Mouse (Mus musculus) embryo, embryonic 10.5 days (tissue): ENCODE results near the gene Mitf.

ENCODE experiments used
- DNase-seq: peaks from one replicate; pipeline ENCODE4 v3.0.0-alpha.2; 2015; ENCODE audit warnings: low spot score

Mitf gene

DNA sequence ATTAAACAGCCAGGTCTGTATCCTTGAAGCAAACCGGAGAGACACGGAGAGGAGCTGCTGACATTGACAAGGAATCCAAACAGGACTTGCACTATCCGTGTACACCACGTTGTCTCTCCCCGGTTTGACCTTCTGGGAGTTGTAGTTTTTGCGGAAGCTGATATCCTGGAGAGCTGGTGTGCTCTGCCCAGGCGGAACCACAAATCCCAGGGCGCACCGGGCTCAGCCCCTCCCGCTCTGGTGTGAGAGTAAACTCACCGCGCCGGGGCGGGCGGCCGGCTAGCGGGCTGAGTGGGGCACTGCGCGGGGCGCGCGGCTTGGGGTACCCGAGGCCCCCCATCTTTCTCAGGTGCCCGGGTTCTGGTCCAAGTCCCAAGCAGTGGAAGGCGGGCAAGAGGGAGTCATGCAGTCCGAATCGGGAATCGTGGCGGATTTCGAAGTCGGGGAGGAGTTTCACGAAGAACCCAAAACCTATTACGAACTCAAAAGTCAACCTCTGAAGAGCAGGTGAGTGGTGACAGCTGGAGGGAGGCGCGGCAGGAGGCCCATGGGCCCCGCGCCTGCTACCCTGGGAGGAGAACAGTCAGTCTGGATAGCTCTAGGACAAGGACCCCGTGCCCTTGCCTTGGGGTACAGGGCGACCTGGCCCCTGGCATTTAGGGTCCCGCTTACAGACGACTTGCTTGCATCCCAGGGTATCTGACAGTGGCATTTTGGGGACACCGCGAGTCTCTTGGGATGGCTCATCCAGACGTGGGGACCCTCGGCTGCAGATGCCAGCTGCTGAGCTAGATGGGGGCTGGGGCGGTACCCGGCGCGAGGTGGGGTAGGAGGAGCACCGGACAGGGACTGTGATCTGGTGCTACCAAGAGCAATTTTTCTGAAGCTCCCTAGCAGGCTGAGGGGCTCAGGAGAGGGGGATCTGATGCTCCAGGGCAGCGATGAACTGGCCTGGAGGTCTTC is at the start of gene Mitf:
Gene Mitf, plus strand, starts transcription at position 272 of the 963 bp plus-strand sequence.
- DNase-seq, result peak; percentile 95

GRCm38 (mm10) chr6:97757361-97757760 is 49.5 kb upstream of the Mitf start:
- no peak for DNase-seq

GRCm38 (mm10) chr6:97758884-97759283 is 48.0 kb upstream of the Mitf start:
- peak; percentile 23 for DNase-seq

- peak; percentile 87 for DNase-seq
These were observed 47.6 kb upstream of the Mitf start for GRCm38 (mm10) chr6:97759301-97759700.

- DNase-seq, result peak; percentile 51
These were observed 45.5 kb upstream of the Mitf start for GRCm38 (mm10) chr6:97761326-97761725.

DNA sequence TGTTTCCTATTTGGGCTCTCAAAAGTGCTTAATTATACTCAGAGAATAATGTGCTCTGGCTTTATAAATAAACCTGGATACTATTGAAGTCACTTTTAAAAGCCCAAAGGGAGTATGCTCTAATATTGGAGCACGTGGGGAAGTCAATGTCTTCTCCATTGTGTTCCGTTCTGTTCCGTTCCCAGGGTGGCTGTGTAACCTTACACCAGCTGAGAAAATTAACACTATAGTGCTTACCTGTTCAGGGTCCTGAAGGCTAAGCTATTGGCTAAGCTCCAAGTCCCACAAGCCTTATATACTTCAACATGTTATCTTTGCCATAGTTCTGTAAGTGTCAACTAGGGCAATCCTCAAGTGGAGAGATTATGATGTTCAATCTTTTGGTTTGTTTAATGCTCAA is 42.9 kb upstream of the Mitf start:
- no peak for DNase-seq

DNA sequence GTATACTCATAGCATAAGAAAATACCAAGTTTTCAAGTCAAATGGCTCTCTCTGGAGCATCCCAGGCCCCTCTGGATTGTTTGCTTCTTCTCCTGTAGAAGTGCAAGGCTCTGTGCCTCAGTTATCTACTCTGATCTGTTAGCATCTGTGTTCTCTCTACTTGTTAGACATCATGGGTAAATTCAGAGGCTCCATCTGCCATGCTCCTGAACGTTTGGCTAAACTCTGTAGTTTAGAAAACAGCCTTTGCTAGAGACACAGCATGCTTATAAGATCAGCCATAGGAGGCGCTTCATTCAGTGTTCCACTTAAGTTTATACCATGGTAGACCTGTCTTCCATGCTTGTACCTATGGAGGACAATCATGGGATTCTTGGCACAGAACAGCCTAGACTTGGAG is 39.0 kb upstream of the Mitf start:
- no peak for DNase-seq

DNA sequence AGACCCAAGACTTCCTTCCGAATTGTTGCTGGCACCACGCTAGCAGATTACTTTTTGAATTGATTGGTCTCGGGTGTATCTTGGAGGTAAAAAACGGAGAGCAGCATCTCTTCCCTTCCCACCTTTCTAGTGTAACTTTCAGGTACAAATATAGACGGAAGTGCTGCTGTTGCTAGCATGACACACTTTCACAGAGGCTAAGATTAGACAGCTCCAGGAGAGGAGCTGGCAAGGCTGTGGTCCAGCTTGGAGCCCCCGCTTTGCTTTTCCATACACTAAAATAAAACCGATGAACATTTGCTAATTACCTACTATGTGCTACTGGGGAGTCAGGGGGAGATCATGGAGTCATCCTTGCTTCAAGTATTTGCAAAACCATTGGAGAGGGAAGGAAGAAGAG is 37.3 kb upstream of the Mitf start:
- DNase-seq, result no peak

- DNase-seq, result no peak
These were observed 25.5 kb upstream of the Mitf start for GRCm38 (mm10) chr6:97781316-97781715.

- no peak for DNase-seq
These were observed 24.6 kb upstream of the Mitf start for GRCm38 (mm10) chr6:97782291-97782690.

DNA sequence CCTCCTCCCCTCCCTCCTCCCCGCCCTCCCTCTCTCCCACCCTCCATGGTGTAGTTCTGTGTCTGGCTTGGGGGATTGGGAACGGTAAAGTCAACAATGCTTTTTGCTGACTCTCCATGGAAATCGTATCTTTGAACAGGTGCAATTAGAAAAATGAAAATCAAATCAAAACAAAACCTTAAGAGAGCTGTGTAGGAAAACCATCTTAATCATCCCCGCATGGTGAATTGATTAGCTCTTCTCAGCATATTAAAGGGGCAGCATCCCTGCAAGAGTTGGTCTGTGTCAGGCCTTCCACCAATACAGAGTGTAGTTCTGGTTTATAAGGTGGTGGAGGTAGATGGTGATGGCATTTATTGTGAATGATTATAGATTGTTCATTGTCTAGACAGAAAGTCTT is 20.0 kb upstream of the Mitf start:
- no peak for DNase-seq

DNA sequence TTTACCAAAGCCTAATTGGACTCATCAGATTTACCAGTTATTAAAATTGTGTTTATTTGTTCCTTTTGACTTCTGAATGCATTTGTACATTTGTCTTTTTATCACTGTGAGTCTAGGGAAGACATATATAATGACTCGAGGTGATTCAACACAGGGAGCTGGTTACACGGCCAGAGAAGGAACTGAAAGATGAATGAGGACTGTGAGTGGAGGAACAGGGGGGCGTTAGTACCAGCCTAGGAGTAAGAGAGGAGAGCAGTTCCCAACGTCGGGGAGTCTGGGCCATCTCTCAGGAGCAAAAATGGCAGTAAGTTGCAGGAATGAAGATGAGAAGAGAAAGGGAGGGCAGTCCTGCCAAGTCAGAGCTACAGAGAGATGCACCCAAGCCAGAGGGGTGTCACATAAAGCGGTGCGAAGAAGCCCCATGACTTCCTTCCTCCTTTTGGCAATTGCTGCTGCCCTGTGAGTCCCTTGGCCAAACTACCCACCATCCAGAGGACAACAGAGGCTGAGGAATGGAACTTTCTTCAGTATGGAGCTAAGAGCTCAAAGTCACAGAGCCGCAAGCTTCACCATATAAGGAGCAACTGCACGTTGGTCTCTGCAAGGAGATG is 18.4 kb upstream of the Mitf start:
- no peak for DNase-seq

GRCm38 (mm10) chr6:97789700-97790099 is 17.2 kb upstream of the Mitf start:
- DNase-seq, result no peak

GRCm38 (mm10) chr6:97792104-97792503 is 14.7 kb upstream of the Mitf start:
- no peak for DNase-seq

GRCm38 (mm10) chr6:97795175-97795574 is 11.7 kb upstream of the Mitf start:
- no peak for DNase-seq

- DNase-seq, result no peak
These were observed 6.2 kb upstream of the Mitf start for GRCm38 (mm10) chr6:97800615-97801014.

- DNase-seq, result peak; percentile 19
These were observed 801 bp upstream of the Mitf start for GRCm38 (mm10) chr6:97806051-97806450.

DNA sequence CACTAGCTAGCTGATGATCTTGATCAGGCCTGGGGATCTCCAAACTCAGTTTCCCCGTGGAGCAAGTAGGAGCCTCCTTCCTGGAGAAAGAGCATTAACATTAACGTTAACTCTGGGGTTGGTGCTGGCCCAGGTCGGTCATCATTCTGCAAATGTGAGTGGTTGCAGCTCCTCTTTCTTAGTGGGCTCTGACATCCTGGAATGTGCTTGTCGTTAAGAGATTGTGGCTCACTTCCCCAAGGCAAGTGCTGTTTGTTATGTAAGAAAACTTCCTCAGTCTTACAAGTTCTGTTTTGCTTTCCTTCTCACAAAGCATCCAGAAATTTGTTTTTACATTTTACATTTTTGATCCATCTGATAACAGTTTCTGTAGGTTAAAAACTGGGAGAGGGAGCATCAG is 7.3 kb downstream of the Mitf start:
- no peak for DNase-seq

DNA sequence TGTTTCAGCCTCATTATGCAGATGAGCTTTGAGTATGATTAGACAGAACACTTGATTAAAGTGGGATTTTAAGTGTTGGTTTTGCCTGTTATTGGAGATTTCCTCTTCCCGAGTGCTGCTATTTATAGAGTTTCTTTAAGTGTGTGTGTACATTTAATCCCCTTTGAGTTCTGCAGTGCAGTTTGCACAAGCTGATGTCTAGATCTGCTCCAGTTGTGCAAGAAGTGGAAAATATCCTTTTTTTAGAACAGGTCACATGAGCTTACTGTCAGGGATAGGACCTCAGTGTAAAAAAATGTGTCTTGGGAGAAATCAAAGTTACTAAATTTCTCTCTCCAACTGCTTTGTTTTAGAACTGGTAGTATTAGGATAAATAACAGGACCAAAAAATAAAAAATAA is 8.9 kb downstream of the Mitf start:
- no peak for DNase-seq

DNA sequence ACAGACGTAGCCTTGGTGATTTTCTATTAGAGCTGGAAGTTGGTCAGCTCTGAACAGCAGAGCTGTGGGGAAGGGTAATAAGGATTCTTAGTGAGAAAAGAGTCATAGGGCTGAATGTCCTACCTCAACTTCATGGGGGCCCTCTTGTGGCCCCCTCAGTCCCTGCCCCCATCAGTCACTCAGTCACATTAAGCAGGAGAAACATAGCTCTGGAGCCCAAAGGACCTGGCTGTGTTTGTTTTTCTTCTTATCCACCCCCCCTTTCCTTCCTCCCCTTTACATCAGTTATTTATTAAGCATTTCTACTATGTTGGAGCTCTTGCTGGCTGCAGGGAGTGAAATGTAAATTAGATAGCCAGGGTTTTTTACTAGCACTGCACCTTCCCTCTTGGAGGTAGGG is 10.0 kb downstream of the Mitf start:
- no peak for DNase-seq

- no peak for DNase-seq
These were observed 11.3 kb downstream of the Mitf start for GRCm38 (mm10) chr6:97818128-97818527.

- DNase-seq, result no peak
These were observed 12.1 kb downstream of the Mitf start for GRCm38 (mm10) chr6:97818948-97819347.

- DNase-seq, result peak; percentile 10
These were observed 13.7 kb downstream of the Mitf start for GRCm38 (mm10) chr6:97820505-97820904.
